Mouse (Mus musculus): ENCODE results near the gene Fmnl3.

DNA sequence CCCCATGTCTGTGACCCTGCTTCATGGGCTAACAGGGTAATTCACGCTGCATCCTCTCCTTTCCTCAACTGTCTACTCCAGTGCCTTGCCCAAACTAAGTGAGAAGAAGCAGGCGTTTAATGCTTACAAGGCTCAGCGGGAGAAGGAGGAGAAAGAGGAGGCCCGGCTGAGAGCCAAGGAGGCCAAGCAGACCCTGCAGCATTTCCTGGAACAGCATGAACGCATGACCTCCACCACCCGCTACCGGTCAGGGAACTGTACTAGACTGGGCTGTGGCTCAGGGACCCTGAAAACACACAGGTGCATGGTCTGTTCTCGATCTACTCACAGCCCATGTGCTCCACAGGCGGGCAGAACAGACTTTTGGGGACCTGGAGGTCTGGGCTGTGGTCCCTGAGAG is 62.8 kb downstream of the Fmnl3 start:
- no peak for TF ChIP-seq POLR2A (IDR thresholded peaks at IDR 0.05; ENCODE audit: borderline replicate concordance, extremely low read depth, insufficient read depth, insufficient read length, poor library complexity, severe bottlenecking)
- no peak for TF ChIP-seq CTCF (IDR thresholded peaks at IDR 0.05; ENCODE audit: borderline replicate concordance, extremely low read depth, insufficient read depth, insufficient read length)
